Mouse (Mus musculus) liver, adult 2 months (tissue): ENCODE results near the gene Mtx1. TPM values are rescaled to one million over a fixed set of nuclear protein-coding genes. Genes with fewer than 3 reads are reported as not detected.

Experiments
- DNase-seq: peaks from one replicate; pipeline ENCODE4 v3.0.0-alpha.2; 2011; ENCODE audit warnings: low read depth, low spot score; ENCODE audit errors: extremely low read depth
- H3K27ac ChIP-seq: fragments of 200-500 bp; replicated peaks from 2 replicates; pipeline ENCODE4 v1.5.1; 2012; ENCODE audit warnings: low read depth, mild to moderate bottlenecking, control low read depth, inconsistent platforms, low read length; ENCODE audit not compliant: insufficient read depth
- H3K27me3 ChIP-seq: fragments of 200-500 bp; 2 replicates; pipeline ENCODE4 v1.6.1; 2012; ENCODE audit warnings: mild to moderate bottlenecking, moderate library complexity, low read length, inconsistent platforms; ENCODE audit not compliant: control insufficient read depth, insufficient read depth
- H3K36me3 ChIP-seq: fragments of 200-500 bp; 2 replicates; pipeline ENCODE4 v1.6.1; 2012; ENCODE audit warnings: low read length, inconsistent platforms; ENCODE audit not compliant: control insufficient read depth, insufficient read depth
- H3K4me1 ChIP-seq: fragments of 200-500 bp; 2 replicates; pipeline ENCODE4 v1.6.1; 2011; ENCODE audit warnings: low read length; ENCODE audit not compliant: control insufficient read depth, insufficient read depth
- H3K4me3 ChIP-seq: fragments of 200-500 bp; 2 replicates; pipeline ENCODE4 v1.5.1; 2011; ENCODE audit warnings: low read depth, mild to moderate bottlenecking, control low read depth, low read length, moderate library complexity; ENCODE audit not compliant: insufficient read depth
- H3K79me2 ChIP-seq: fragments of 200-500 bp; 2 replicates; pipeline ENCODE4 v1.6.1; 2012; ENCODE audit warnings: inconsistent platforms, mild to moderate bottlenecking, low read length, moderate library complexity; ENCODE audit not compliant: control insufficient read depth, insufficient read depth
- H3K9ac ChIP-seq: fragments of 200-500 bp; 2 replicates; pipeline ENCODE4 v1.6.1; 2012; ENCODE audit warnings: low read depth, mild to moderate bottlenecking, control low read depth, inconsistent platforms, low read length
- CTCF ChIP-seq: fragments of 200-500 bp; IDR thresholded peaks from 2 replicates; pipeline ENCODE4 v1.5.1; 2011; ENCODE audit warnings: low read depth, low read length, control low read depth
- POLR2A ChIP-seq: fragments of 200-500 bp; IDR thresholded peaks from 2 replicates; pipeline ENCODE4 v1.6.1; 2011; ENCODE audit warnings: low read length, control low read depth; ENCODE audit not compliant: insufficient read depth; ENCODE audit errors: extremely low read depth
- WGBS: fragments of 180-500 bp; shearing (Covaris S2); methylation state at CpG from one replicate; pipeline ENCODE4 v1.1.7; 2018; 5-methylcytosine and 5-hydroxymethylcytosine counted together
- polyA plus RNA-seq: library from polyadenylated mRNA; depleted of rRNA; stranded (reverse); fragments of >200 nt; gene quantifications from 2 replicates; pipeline ENCODE4 v1.2.3, GENCODE M21; 2012
- total RNA-seq: library from RNA; depleted of rRNA; stranded (reverse); fragments of >200 nt; gene quantifications from 2 replicates; pipeline ENCODE4 v1.2.3, GENCODE M21; 2014

Mtx1 gene
- total and polyA plus RNA-seq, 2 experiments = 105 to 167 TPM

GRCm38 (mm10) chr3:89190436-89190835 lies 36.5 kb downstream of the Mtx1 start:
- Histone ChIP-seq H3K36me3 (no peaks in the 10 kb centered on the region), H3K4me1 (no peaks in the 10 kb centered on the region), H3K4me3 (no peak overlapping the region), H3K27me3 (no peaks in the 10 kb centered on the region), H3K79me2 (no peaks in the 10 kb centered on the region), H3K9ac (no peak overlapping the region), H3K27ac (no peak overlapping the region)
- no peak for TF ChIP-seq POLR2A
- no peak for TF ChIP-seq CTCF
- DNase-seq = no peak
- WGBS = 71% methylated on average over 8 of the region's 8 CpGs

DNA sequence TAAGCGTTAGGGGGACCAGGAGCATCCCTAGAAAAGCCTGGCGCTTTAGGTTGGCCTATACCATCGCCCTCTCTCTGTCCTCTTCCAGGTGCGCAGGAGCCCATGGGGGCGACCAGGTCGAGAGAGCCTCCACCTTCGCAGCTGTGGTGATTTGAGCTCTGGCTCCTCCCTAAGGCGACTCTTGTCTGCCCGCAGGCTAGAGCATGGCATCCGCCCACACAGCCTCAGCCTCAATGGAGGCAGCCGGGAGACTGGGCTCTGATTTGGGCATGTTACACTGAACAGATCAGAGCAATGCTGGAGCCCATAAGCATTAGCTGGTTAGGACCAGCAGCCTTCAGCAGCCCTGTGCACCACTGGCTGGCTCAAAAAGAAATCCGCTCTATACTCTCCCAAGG lies 38.4 kb downstream of the Mtx1 start:
- no peak for TF ChIP-seq CTCF
- TF ChIP-seq POLR2A = no peak
- Histone ChIP-seq H3K36me3 (no peaks in the 10 kb centered on the region), H3K4me1 (no peaks in the 10 kb centered on the region), H3K27ac (0 out of 2 replicates have a peak overlapping the region, but pooled peaks have one; percentile 7), H3K27me3 (no peaks in the 10 kb centered on the region), H3K4me3 (no peak overlapping the region), H3K9ac (no peak overlapping the region), H3K79me2 (no peaks in the 10 kb centered on the region)
- WGBS = 87% methylated on average over 12 of the region's 12 CpGs
- DNase-seq = no peak

DNA sequence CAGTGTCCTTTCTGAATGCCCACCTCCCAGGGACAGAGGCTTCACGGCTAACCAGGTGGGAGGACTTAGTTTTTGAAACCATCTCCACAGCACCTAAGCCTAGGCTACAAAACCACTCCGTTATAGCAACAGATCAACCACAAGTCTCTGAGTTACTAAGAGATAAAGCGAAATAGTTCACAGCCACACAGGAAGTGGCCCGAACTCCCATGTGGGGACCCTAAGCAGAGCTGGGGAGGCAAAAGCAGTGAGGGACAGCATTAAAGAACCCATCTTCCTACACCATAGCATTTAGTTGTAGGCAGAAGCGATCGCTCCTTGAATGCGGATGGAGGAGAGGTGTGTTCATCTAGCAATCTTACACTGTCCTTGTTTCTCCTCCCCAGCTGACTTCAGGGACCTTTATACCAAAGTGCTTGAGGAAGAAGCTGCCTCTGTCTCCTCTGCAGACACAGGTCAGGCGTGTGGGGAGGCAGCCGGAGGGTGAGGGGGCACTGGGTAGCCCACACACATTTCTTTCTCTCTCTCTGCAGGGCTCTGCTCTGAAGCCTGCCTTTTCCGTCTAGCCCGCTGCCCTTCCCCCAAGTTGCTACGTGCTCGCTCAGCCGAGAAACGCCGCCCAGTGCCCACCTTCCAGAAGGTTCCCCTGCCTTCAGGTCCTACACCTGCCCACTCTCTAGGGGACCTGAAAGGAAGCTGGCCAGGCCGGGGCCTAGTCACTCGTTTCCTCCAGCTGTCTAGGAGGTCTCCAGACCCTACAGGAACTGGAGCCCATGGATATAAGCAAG lies 39.0 kb downstream of the Mtx1 start:
- Histone ChIP-seq H3K27ac (peak overlapping the region; percentile 7; the same call in 1 of the 2 replicates), H3K9ac (no peak overlapping the region), H3K4me3 (peak overlapping the region; percentile 23; the same call in 1 of the 2 replicates), H3K79me2 (no peaks in the 10 kb centered on the region), H3K4me1 (no peaks in the 10 kb centered on the region), H3K27me3 (no peaks in the 10 kb centered on the region), H3K36me3 (no peaks in the 10 kb centered on the region)
- TF ChIP-seq POLR2A (no peak), CTCF (no peak)
- 95% methylated on average over 18 of the region's 18 CpGs for WGBS
- no peak for DNase-seq

- Histone ChIP-seq H3K79me2 (no peaks in the 10 kb centered on the region), H3K4me1 (no peaks in the 10 kb centered on the region), H3K27ac (no peak overlapping the region), H3K36me3 (no peaks in the 10 kb centered on the region), H3K4me3 (peak overlapping the region; percentile 32; the same call in 1 of the 2 replicates), H3K27me3 (no peaks in the 10 kb centered on the region), H3K9ac (no peak overlapping the region)
- TF ChIP-seq POLR2A (no peak), CTCF (no peak)
- DNase-seq = no peak
- 82% methylated on average over 23 of the region's 23 CpGs for WGBS
These were observed 39.7 kb downstream of the Mtx1 start for GRCm38 (mm10) chr3:89187197-89187596.

GRCm38 (mm10) chr3:89183959-89184315 lies 43.0 kb downstream of the Mtx1 start:
- Histone ChIP-seq H3K27me3 (no peaks in the 10 kb centered on the region), H3K9ac (no peak overlapping the region), H3K4me1 (no peaks in the 10 kb centered on the region), H3K79me2 (no peaks in the 10 kb centered on the region), H3K36me3 (peaks cover 8% of the 10 kb centered on the region; the same call in 1 of the 2 replicates), H3K4me3 (no peak overlapping the region), H3K27ac (no peak overlapping the region)
- TF ChIP-seq POLR2A (no peak), CTCF (no peak)
- 85% methylated on average over 6 of the region's 6 CpGs for WGBS
- DNase-seq = no peak
